19 mouse cellular contexts compared by ENCODE assay signal in the genomic region with DNA sequence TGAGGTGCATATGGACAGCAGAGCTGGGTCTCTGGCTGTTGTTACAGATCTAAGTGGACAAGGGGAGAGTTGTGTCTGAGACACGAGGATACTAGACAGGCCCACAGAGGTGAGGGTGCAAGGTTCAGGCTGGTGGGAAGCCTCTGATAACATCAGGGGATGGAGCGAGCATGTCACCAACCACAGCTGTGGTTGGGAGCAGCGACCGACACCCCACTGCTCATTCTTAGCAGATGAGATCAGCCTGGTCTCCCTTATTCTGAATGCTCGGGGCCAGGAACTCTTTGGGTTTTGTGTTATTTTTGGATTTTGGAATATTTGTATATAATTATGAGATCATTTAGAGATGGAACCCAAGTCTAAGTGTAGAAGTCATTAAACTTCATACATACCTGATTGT.
"Had no signal": no experiment of that assay in that cellular context is flagged by ENCODE, and none has a peak within 500 bp of the region (broad histone marks: within the 10 kb centered on the region; RNA-seq: fewer than 3 reads in every experiment).

No protein-coding gene starts in this region.

- H3K27me3 ChIP-seq: liver, embryonic 15.5 days; midbrain, embryonic 15.5 days; neural tube, embryonic 12.5 days had no signal

- ATAC-seq: liver, postnatal 0 days; midbrain, embryonic 13.5 days; midbrain, embryonic 15.5 days had no signal

- H3K9ac ChIP-seq: liver, embryonic 15.5 days; liver, postnatal 0 days; lung, embryonic 14.5 days; midbrain, embryonic 13.5 days; midbrain, embryonic 15.5 days; neural tube, embryonic 12.5 days had no signal

- H3K9me3 ChIP-seq: liver, embryonic 15.5 days; megakaryocyte, embryonic 14.5 days; midbrain, embryonic 13.5 days; midbrain, embryonic 15.5 days; neural tube, embryonic 12.5 days had no signal

- H3K4me1 ChIP-seq: liver, embryonic 15.5 days; megakaryocyte, embryonic 14.5 days; neural tube, embryonic 12.5 days had no signal

- H3K27ac ChIP-seq: liver, embryonic 15.5 days; macrophage; midbrain, embryonic 13.5 days; midbrain, embryonic 15.5 days; neural tube, embryonic 12.5 days had no signal

- H3K36me3 ChIP-seq: liver, embryonic 15.5 days; midbrain, embryonic 15.5 days had no signal

- DNase-seq: liver, postnatal 0 days; lung, embryonic 14.5 days; lung, postnatal 14 days; lung, postnatal 36 days; retina, postnatal 1 day; right cerebral cortex, adult 18-20 months; right cerebral cortex, postnatal 25 days; right cerebral cortex, postnatal 4 days; spleen, adult 18-20 months; thymus, adult 18-20 months; thymus, postnatal 14 days; thymus, postnatal 36 days had no signal

- H3K4me2 ChIP-seq: liver, embryonic 15.5 days; lung, embryonic 14.5 days; midbrain, embryonic 11.5 days; midbrain, embryonic 13.5 days; midbrain, embryonic 15.5 days; neural tube, embryonic 12.5 days had no signal

- H3K4me3 ChIP-seq: liver, embryonic 15.5 days; megakaryocyte, embryonic 14.5 days; midbrain, embryonic 13.5 days; midbrain, embryonic 15.5 days; neural tube, embryonic 12.5 days had no signal
